Mouse (Mus musculus): ENCODE measurements at regions not wholly inside any gene's neighbourhood (a gene's known extent, or its start where the extent isn't known, plus 50 kb on each side); places are given as distances from the start of the nearest gene placed in this dataset.

DNA sequence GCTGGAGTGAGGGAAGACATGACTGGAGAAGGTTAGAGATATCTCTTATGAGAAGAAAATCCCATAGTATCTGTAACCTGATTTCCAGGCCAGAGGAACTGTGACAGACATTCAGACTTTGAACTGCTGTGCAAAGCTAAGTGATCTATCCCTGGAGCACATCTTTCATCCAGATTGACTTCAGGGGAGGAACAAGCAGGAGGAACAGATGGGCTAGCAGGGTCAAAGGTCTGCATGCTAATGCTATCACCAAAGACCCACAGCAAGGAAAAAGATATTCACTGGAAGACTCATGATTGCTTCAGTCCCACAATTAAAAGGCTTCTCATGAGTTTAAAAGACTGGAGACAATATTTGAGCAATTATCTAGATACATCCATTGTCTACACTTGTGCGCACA is 855.7 kb upstream of the Sox9 start:
- no peak for TF ChIP-seq CTCF (IDR thresholded peaks at IDR 0.05; ENCODE audit: low read depth)
- TF ChIP-seq EP300 (IDR thresholded peaks at IDR 0.05; ENCODE audit: low read depth): no peak
